28 mouse cellular contexts compared by ENCODE assay signal in genomic region chr2:74653781-74654535, GRCm38 (mm10). TPM values are rescaled to one million over a fixed set of nuclear protein-coding genes. Genes with fewer than 3 reads are reported as not detected.
DNase-seq lines count a peak whose midpoint lies in the region; ATAC-seq and TF ChIP-seq lines count a peak whose summit lies in the region.
"Had no signal": no experiment of that assay in that cellular context is flagged by ENCODE, and none has a peak within 500 bp of the region (broad histone marks: within the 10 kb centered on the region; RNA-seq: fewer than 3 reads in every experiment).

No protein-coding gene starts in this region.

- no peak for TF ChIP-seq POLR2A in kidney, adult 2 months (IDR thresholded peaks at IDR 0.05; ENCODE audit: low read depth, low read length)
- no peak for TF ChIP-seq POLR2A in limb, embryonic 14.5 days (IDR thresholded peaks at IDR 0.05; ENCODE audit: borderline replicate concordance, extremely low read depth, insufficient read depth, insufficient read length)

- ATAC-seq in limb, embryonic 14.5 days (ENCODE audit: low FRiP score, low read depth): no peak
- no peak for ATAC-seq in monocyte, adult 5-6 weeks (replicated peaks; ENCODE audit: insufficient number of reproducible peaks, low FRiP score, low TSS enrichment, poor library complexity, severe bottlenecking)
- ATAC-seq: CD4-positive, CD25-positive, alpha-beta regulatory T cell, adult 4 months; liver, postnatal 0 days; Patski had no signal

- no peak overlapping the region for H3K27ac ChIP-seq in kidney, adult 2 months (ENCODE audit: insufficient read depth, low read depth, low read length)
- H3K27ac ChIP-seq in limb, embryonic 14.5 days (replicated peaks; ENCODE audit: low read depth, low read length): peak overlapping the region; percentile 96
- H3K27ac ChIP-seq: embryonic facial prominence, embryonic 13.5 days; gastrocnemius, adult 2 months; stomach, postnatal 0 days had no signal

- H3K4me3 ChIP-seq in kidney, adult 2 months (ENCODE audit: insufficient read depth, low read depth, low read length): no peak overlapping the region
- H3K4me3 ChIP-seq in limb, embryonic 14.5 days (replicated peaks; ENCODE audit: low read length): peak overlapping the region; percentile 51
- H3K4me3 ChIP-seq: embryonic facial prominence, embryonic 13.5 days; gastrocnemius, adult 2 months; megakaryocyte, embryonic 14.5 days had no signal

- H3K27me3 ChIP-seq in kidney, adult 2 months (replicated peaks; ENCODE audit: control insufficient read depth, insufficient read depth, low read length): peaks cover 24% of the 10 kb centered on the region
- peaks cover 46% of the 10 kb centered on the region for H3K27me3 ChIP-seq in limb, embryonic 14.5 days (ENCODE audit: control insufficient read depth, insufficient read depth, low read length)

- H3K9me3 ChIP-seq in limb, embryonic 14.5 days (ENCODE audit: control insufficient read depth, low read length): no peaks in the 10 kb centered on the region
- H3K9me3 ChIP-seq: embryonic facial prominence, embryonic 13.5 days had no signal

- no peak for TF ChIP-seq CTCF in kidney, adult 2 months (conservative IDR thresholded peaks at IDR 0.05; ENCODE audit: insufficient read depth, insufficient read length, low read depth, low read length)

- no peaks in the 10 kb centered on the region for H3K36me3 ChIP-seq in kidney, adult 2 months (ENCODE audit: control insufficient read depth, insufficient read depth, low read length)
- peaks cover 7% of the 10 kb centered on the region; the same call in 1 of the 2 replicates for H3K36me3 ChIP-seq in limb, embryonic 14.5 days (ENCODE audit: control insufficient read depth, insufficient read depth, low read length)
- H3K36me3 ChIP-seq: embryonic facial prominence, embryonic 13.5 days had no signal

- peak overlapping the region; percentile 57 for H3K4me2 ChIP-seq in limb, embryonic 14.5 days (replicated peaks; ENCODE audit: low read depth, low read length, severe bottlenecking)
- H3K4me2 ChIP-seq: embryonic facial prominence, embryonic 13.5 days; heart, embryonic 11.5 days had no signal

- DNase-seq in embryo, embryonic 10.5 days (ENCODE audit: low spot score): peak; percentile 59
- no peak for DNase-seq in embryo, embryonic 10 days (ENCODE audit: low spot score)
- DNase-seq in kidney, adult 2 months: peak; percentile 13
- no peak for DNase-seq in kidney, adult 8-10 months
- DNase-seq in embryo, embryonic 11 days: peak; percentile 33
- no peak for DNase-seq in limb, embryonic 14.5 days (ENCODE audit: low spot score)
- DNase-seq in left cerebral cortex, adult 9 months (ENCODE audit: low spot score in 2 of 2): no peak
- DNase-seq: adrenal gland, adult 8-10 months; gastrocnemius, adult 2 months; liver, postnatal 0 days; lung, postnatal 14 days had no signal

- peak overlapping the region; percentile 98 for H3K9ac ChIP-seq in limb, embryonic 14.5 days (ENCODE audit: low read depth, low read length, severe bottlenecking)
- H3K9ac ChIP-seq: embryonic facial prominence, embryonic 13.5 days; liver, postnatal 0 days had no signal

- H3K4me1 ChIP-seq in kidney, adult 2 months (ENCODE audit: control insufficient read depth, insufficient read depth, low read length): no peaks in the 10 kb centered on the region
- peaks cover 16% of the 10 kb centered on the region; the same call in 1 of the 2 replicates for H3K4me1 ChIP-seq in limb, embryonic 14.5 days (ENCODE audit: control insufficient read depth, insufficient read depth, low read length)

- 17% methylated on average over 17 of the region's 17 CpGs for WGBS in kidney, adult 2 months
- WGBS in limb, embryonic 14.5 days: 10% methylated on average over 17 of the region's 17 CpGs

RNA-seq across cellular contexts. Expression of gene Evx2, which starts 5.4 kb away (rescaled TPM):
- not detected in 2 replicates for polyA plus RNA-seq in kidney, adult 2 months (2012; rRNA removed)
- 8.9 and 15.2 TPM in 2 replicates for polyA plus RNA-seq in limb, embryonic 14.5 days (2012; rRNA removed)
- 2.3 and 3.4 TPM in 2 replicates for polyA plus RNA-seq in limb, embryonic 14.5 days (2014; fragmentation: Nextera tagmentation; extraction: Ambion mirVana)
- not detected in 3 replicates for total RNA-seq in monocyte, adult 5-6 weeks (2017)
- total RNA-seq: adrenal gland, adult 8-10 months; ES-E14; gastrocnemius, adult 2 months; heart, postnatal 10 days; layer of hippocampus, postnatal 10 days; left cerebral cortex, adult 8-10 months; liver, adult 2 months had no signal
- polyA plus RNA-seq: CD4-positive, CD25-positive, alpha-beta regulatory T cell, adult 4 months; embryonic facial prominence, embryonic 13.5 days; gonadal fat pad, adult 2 months; heart, embryonic 11.5 days; kidney, embryonic 14.5 days; large intestine, adult 2 months; liver, adult 2 months; liver, postnatal 0 days; Patski; stomach, postnatal 0 days; thymus, postnatal 0 days had no signal

RNA-seq across cellular contexts. Expression of gene Hoxd13, which starts 14.2 kb away (rescaled TPM):
- not detected in 2 replicates for polyA plus RNA-seq in kidney, adult 2 months (2012; rRNA removed)
- polyA plus RNA-seq in limb, embryonic 14.5 days (2012; rRNA removed): 109 and 150 TPM in 2 replicates
- 54.6 and 70.5 TPM in 2 replicates for polyA plus RNA-seq in limb, embryonic 14.5 days (2014; fragmentation: Nextera tagmentation; extraction: Ambion mirVana)
- total RNA-seq in monocyte, adult 5-6 weeks (2017): not detected in 3 replicates
- total RNA-seq: adrenal gland, adult 8-10 months; gastrocnemius, adult 2 months; heart, postnatal 10 days; layer of hippocampus, postnatal 10 days; left cerebral cortex, adult 8-10 months; liver, adult 2 months had no signal
- polyA plus RNA-seq: CD4-positive, CD25-positive, alpha-beta regulatory T cell, adult 4 months; embryonic facial prominence, embryonic 13.5 days; heart, embryonic 11.5 days; large intestine, adult 2 months; liver, adult 2 months; liver, postnatal 0 days; neural tube, embryonic 14.5 days; Patski; stomach, postnatal 0 days; thymus, postnatal 0 days had no signal

RNA-seq across cellular contexts. Expression of gene Hoxd12, which starts 20.9 kb away (rescaled TPM):
- not detected in 2 replicates for polyA plus RNA-seq in kidney, adult 2 months (2012; rRNA removed)
- polyA plus RNA-seq in limb, embryonic 14.5 days (2012; rRNA removed): 43.3 and 58.3 TPM in 2 replicates
- 38.4 and 53.0 TPM in 2 replicates for polyA plus RNA-seq in limb, embryonic 14.5 days (2014; fragmentation: Nextera tagmentation; extraction: Ambion mirVana)
- not detected in 3 replicates for total RNA-seq in monocyte, adult 5-6 weeks (2017)
- total RNA-seq: adrenal gland, adult 8-10 months; ES-E14; gastrocnemius, adult 2 months; heart, postnatal 10 days; layer of hippocampus, postnatal 10 days; left cerebral cortex, adult 8-10 months; liver, adult 2 months had no signal
- polyA plus RNA-seq: CD4-positive, CD25-positive, alpha-beta regulatory T cell, adult 4 months; embryonic facial prominence, embryonic 13.5 days; heart, embryonic 11.5 days; large intestine, adult 2 months; liver, adult 2 months; liver, postnatal 0 days; neural tube, embryonic 14.5 days; Patski; stomach, postnatal 0 days; thymus, postnatal 0 days had no signal

RNA-seq across cellular contexts. Expression of gene Hoxd11, which starts 25.4 kb away (rescaled TPM):
- 2.1 and 2.8 TPM in 2 replicates for polyA plus RNA-seq in kidney, adult 2 months (2012; rRNA removed)
- 40.0 and 60.8 TPM in 2 replicates for polyA plus RNA-seq in limb, embryonic 14.5 days (2012; rRNA removed)
- 21.4 and 30.0 TPM in 2 replicates for polyA plus RNA-seq in limb, embryonic 14.5 days (2014; fragmentation: Nextera tagmentation; extraction: Ambion mirVana)
- total RNA-seq in monocyte, adult 5-6 weeks (2017): not detected in 3 replicates
- total RNA-seq: adrenal gland, adult 8-10 months; gastrocnemius, adult 2 months; heart, postnatal 10 days; layer of hippocampus, postnatal 10 days; left cerebral cortex, adult 8-10 months; liver, adult 2 months had no signal
- polyA plus RNA-seq: CD4-positive, CD25-positive, alpha-beta regulatory T cell, adult 4 months; embryonic facial prominence, embryonic 13.5 days; heart, embryonic 11.5 days; large intestine, adult 2 months; liver, adult 2 months; liver, postnatal 0 days; Patski; stomach, postnatal 0 days; thymus, postnatal 0 days had no signal

RNA-seq across cellular contexts. Expression of gene Hoxd10, which starts 37.8 kb away (rescaled TPM):
- 7.6 and 7.9 TPM in 2 replicates for polyA plus RNA-seq in kidney, adult 2 months (2012; rRNA removed)
- polyA plus RNA-seq in limb, embryonic 14.5 days (2012; rRNA removed): 37.9 and 39.4 TPM in 2 replicates
- 18.3 and 26.1 TPM in 2 replicates for polyA plus RNA-seq in limb, embryonic 14.5 days (2014; fragmentation: Nextera tagmentation; extraction: Ambion mirVana)
- not detected in 3 replicates for total RNA-seq in monocyte, adult 5-6 weeks (2017)
- total RNA-seq: adrenal gland, adult 8-10 months; heart, postnatal 10 days; layer of hippocampus, postnatal 10 days; left cerebral cortex, adult 8-10 months; liver, adult 2 months had no signal
- polyA plus RNA-seq: CD4-positive, CD25-positive, alpha-beta regulatory T cell, adult 4 months; large intestine, adult 2 months; liver, adult 2 months; liver, postnatal 0 days; stomach, postnatal 0 days had no signal

Comparison
In these comparisons a context has a peak if more than half of its experiments do, and no peak if none do; other contexts are left out.
1. DNase-seq: peak in embryo, embryonic 10.5 days (single experiment), kidney, adult 2 months (single experiment) and embryo, embryonic 11 days (single experiment); none in embryo, embryonic 10 days (single experiment), kidney, adult 8-10 months (0 of 2), limb, embryonic 14.5 days (single experiment) and left cerebral cortex, adult 9 months (0 of 2).
2. RNA of gene Hoxd13, which starts 14.2 kb away (polyA plus RNA-seq): 54.6 to 150 TPM in limb, embryonic 14.5 days; not detected in kidney, adult 2 months; every median in the first group is over 10 times any median in the second.
3. RNA of gene Hoxd12, which starts 20.9 kb away (polyA plus RNA-seq): 38.4 to 58.3 TPM in limb, embryonic 14.5 days; not detected in kidney, adult 2 months; every median in the first group is over 10 times any median in the second.